Mouse (Mus musculus) embryonic fibroblast, embryonic 13.5 days (primary cell): Measurements from ENCODE around the gene Atg4a. TPM values are rescaled to one million over a fixed set of nuclear protein-coding genes. Genes with fewer than 3 reads are reported as not detected.

ENCODE experiments used
- H3K27ac ChIP-seq: 2 replicates; pipeline ENCODE4 v1.5.1; 2012; ENCODE audit warnings: low read length, control low read depth, inconsistent platforms; ENCODE audit not compliant: insufficient read depth
- H3K4me1 ChIP-seq: 2 replicates; pipeline ENCODE4 v1.6.1; 2011; ENCODE audit warnings: low read length; ENCODE audit not compliant: control insufficient read depth, insufficient read depth
- H3K4me3 ChIP-seq: 2 replicates; pipeline ENCODE4 v1.5.1; 2011; ENCODE audit warnings: mild to moderate bottlenecking, control low read depth, low read length; ENCODE audit not compliant: insufficient read depth
- CTCF ChIP-seq: IDR thresholded peaks from 2 replicates; pipeline ENCODE4 v1.5.1; 2011; ENCODE audit warnings: mild to moderate bottlenecking, control low read depth, low read length, moderate library complexity, borderline replicate concordance; ENCODE audit not compliant: insufficient read depth
- POLR2A ChIP-seq: IDR thresholded peaks from 2 replicates; pipeline ENCODE4 v1.6.1; 2011; ENCODE audit warnings: low read depth, mild to moderate bottlenecking, control low read depth, low read length, moderate library complexity
- polyA plus RNA-seq: library from polyadenylated mRNA; stranded (reverse); fragments of >200 nt; gene quantifications from 2 replicates; pipeline ENCODE4 v1.2.4, GENCODE M21; 2011; ENCODE audit warnings: low read depth; ENCODE audit not compliant: missing spikeins, insufficient read length

Atg4a gene
- polyA plus RNA-seq, 1 experiment = 22.5 TPM

GRCm38 (mm10) chrX:140983206-140983960 is 26.7 kb downstream of the Atg4a start:
- peak overlapping the region; percentile 84 for H3K27ac ChIP-seq
- peaks cover 15% of the 10 kb centered on the region for H3K4me1 ChIP-seq
- no peak overlapping the region for H3K4me3 ChIP-seq
- TF ChIP-seq POLR2A = no peak
- no peak for TF ChIP-seq CTCF

GRCm38 (mm10) chrX:140984795-140985194 is 28.1 kb downstream of the Atg4a start:
- TF ChIP-seq POLR2A (no peak), CTCF (no peak)
- no peak overlapping the region for H3K4me3 ChIP-seq
- peaks cover 13% of the 10 kb centered on the region; the same call in 1 of the 2 replicates for H3K4me1 ChIP-seq
- no peak overlapping the region for H3K27ac ChIP-seq

- Histone ChIP-seq H3K4me3 (no peak overlapping the region), H3K4me1 (peaks cover 9% of the 10 kb centered on the region; the same call in 1 of the 2 replicates), H3K27ac (no peak overlapping the region)
- TF ChIP-seq POLR2A = no peak
- no peak for TF ChIP-seq CTCF
Measured at GRCm38 (mm10) chrX:140985256-140985655, 28.5 kb downstream of the Atg4a start.

GRCm38 (mm10) chrX:140996909-140997516 is 40.3 kb downstream of the Atg4a start:
- TF ChIP-seq CTCF (no peak), POLR2A (no peak)

GRCm38 (mm10) chrX:140997912-140998545 is 41.3 kb downstream of the Atg4a start:
- H3K27ac ChIP-seq = no peak overlapping the region
- no peak overlapping the region for H3K4me3 ChIP-seq
- no peak for TF ChIP-seq CTCF
- no peak for TF ChIP-seq POLR2A
- no peaks in the 10 kb centered on the region for H3K4me1 ChIP-seq

More at GRCm38 (mm10) chrX:140996909-140997516, 40.3 kb downstream of the Atg4a start:
- no peaks in the 10 kb centered on the region for H3K4me1 ChIP-seq
- no peak overlapping the region for H3K4me3 ChIP-seq
- H3K27ac ChIP-seq = no peak overlapping the region

GRCm38 (mm10) chrX:140998885-140999284 is 42.2 kb downstream of the Atg4a start:
- H3K4me1 ChIP-seq = no peaks in the 10 kb centered on the region
- no peak overlapping the region for H3K27ac ChIP-seq
- no peak overlapping the region for H3K4me3 ChIP-seq
- TF ChIP-seq CTCF = no peak

- H3K4me1 ChIP-seq = no peaks in the 10 kb centered on the region
- H3K27ac ChIP-seq = no peak overlapping the region
- no peak overlapping the region for H3K4me3 ChIP-seq
- TF ChIP-seq CTCF (no peak), POLR2A (no peak)
Measured at GRCm38 (mm10) chrX:141149705-141150104, 193.0 kb downstream of the Atg4a start.

GRCm38 (mm10) chrX:141150290-141150689 is 193.6 kb downstream of the Atg4a start:
- no peak for TF ChIP-seq CTCF
- TF ChIP-seq POLR2A = no peak
- Histone ChIP-seq H3K27ac (no peak overlapping the region), H3K4me1 (no peaks in the 10 kb centered on the region)

GRCm38 (mm10) chrX:141151182-141151581 is 194.5 kb downstream of the Atg4a start:
- H3K4me3 ChIP-seq = no peak overlapping the region
- TF ChIP-seq POLR2A (no peak), CTCF (no peak)
- H3K27ac ChIP-seq = no peak overlapping the region
- no peaks in the 10 kb centered on the region for H3K4me1 ChIP-seq

More at GRCm38 (mm10) chrX:141150290-141150689, 193.6 kb downstream of the Atg4a start:
- no peak overlapping the region for H3K4me3 ChIP-seq

- Histone ChIP-seq H3K4me3 (no peak overlapping the region), H3K4me1 (no peaks in the 10 kb centered on the region), H3K27ac (no peak overlapping the region)
- no peak for TF ChIP-seq CTCF
- TF ChIP-seq POLR2A = no peak
Measured at GRCm38 (mm10) chrX:141156696-141157095, 200.0 kb downstream of the Atg4a start.
